Comparison of ENCODE assay signal across 8 mouse cellular contexts in genomic region chr16:4418776-4419545, GRCm38 (mm10). TPM values are rescaled to one million over a fixed set of nuclear protein-coding genes. Genes with fewer than 3 reads are reported as not detected.
DNase-seq lines count a peak whose midpoint lies in the region; ATAC-seq and TF ChIP-seq lines count a peak whose summit lies in the region.

No protein-coding gene starts in this region.

- peak; percentile 45 for DNase-seq in lung, embryonic 14.5 days
- no peak for DNase-seq in lung, adult 18-20 months
- peak; percentile 40 for DNase-seq in embryo, embryonic 10.5 days (ENCODE audit: low spot score)
- no peak for DNase-seq in limb, embryonic 14.5 days (ENCODE audit: low spot score)
- DNase-seq in neural tube, embryonic 10.5 days (ENCODE audit: extremely low spot score, low spot score): peak; percentile 76
- no peak for DNase-seq in spleen, adult 12 weeks (ENCODE audit: low spot score)

- H3K4me2 ChIP-seq in lung, embryonic 14.5 days: peak overlapping the region; percentile 99
- peak overlapping the region; percentile 99 for H3K4me2 ChIP-seq in heart, embryonic 16.5 days (ENCODE audit: low read depth, low read length)
- peak overlapping the region; percentile 97 for H3K4me2 ChIP-seq in limb, embryonic 14.5 days (replicated peaks; ENCODE audit: low read depth, low read length, severe bottlenecking)

- peak; percentile 19; the same call in 1 of the 2 replicates for ATAC-seq in lung, embryonic 14.5 days (ENCODE audit: insufficient read depth)
- 0 out of 2 replicates have a peak, but pooled peaks have one; percentile 12 for ATAC-seq in heart, embryonic 16.5 days (replicated peaks; ENCODE audit: extremely low read depth, insufficient read depth, low FRiP score)
- no peak for ATAC-seq in limb, embryonic 14.5 days (ENCODE audit: low FRiP score, low read depth)
- ATAC-seq in granulocyte monocyte progenitor cell, adult 5-6 weeks (replicated peaks; ENCODE audit: poor library complexity, severe bottlenecking): no peak

- 4% methylated on average over 32 of the region's 32 CpGs for WGBS in lung, embryonic 14.5 days
- 8% methylated on average over 32 of the region's 32 CpGs for WGBS in heart, embryonic 16.5 days
- WGBS in limb, embryonic 14.5 days: 12% methylated on average over 32 of the region's 32 CpGs

- TF ChIP-seq POLR2A in limb, embryonic 14.5 days (IDR thresholded peaks at IDR 0.05; ENCODE audit: borderline replicate concordance, extremely low read depth, insufficient read depth, insufficient read length): no peak

- TF ChIP-seq CTCF in lung, embryonic 14.5 days (IDR thresholded peaks at IDR 0.05; ENCODE audit: low read depth): no peak

- H3K4me1 ChIP-seq in lung, embryonic 14.5 days (ENCODE audit: insufficient read depth): peaks cover 7% of the 10 kb centered on the region
- H3K4me1 ChIP-seq in heart, embryonic 16.5 days (ENCODE audit: control insufficient read depth, insufficient read depth, low read length): peaks cover 21% of the 10 kb centered on the region
- H3K4me1 ChIP-seq in limb, embryonic 14.5 days (ENCODE audit: control insufficient read depth, insufficient read depth, low read length): peaks cover 25% of the 10 kb centered on the region

- H3K27me3 ChIP-seq in lung, embryonic 14.5 days (ENCODE audit: insufficient read depth, low read length): peaks cover 14% of the 10 kb centered on the region
- peaks cover 14% of the 10 kb centered on the region for H3K27me3 ChIP-seq in heart, embryonic 16.5 days (ENCODE audit: control insufficient read depth, insufficient read depth, low read length)
- peaks cover 18% of the 10 kb centered on the region; the same call in 1 of the 2 replicates for H3K27me3 ChIP-seq in limb, embryonic 14.5 days (ENCODE audit: control insufficient read depth, insufficient read depth, low read length)

- H3K27ac ChIP-seq in lung, embryonic 14.5 days (ENCODE audit: low read depth): no peak overlapping the region
- no peak overlapping the region for H3K27ac ChIP-seq in heart, embryonic 16.5 days (ENCODE audit: low read length)
- no peak overlapping the region for H3K27ac ChIP-seq in limb, embryonic 14.5 days (replicated peaks; ENCODE audit: low read depth, low read length)

- H3K4me3 ChIP-seq in lung, embryonic 14.5 days (ENCODE audit: low read depth, low read length): peak overlapping the region; percentile 74
- H3K4me3 ChIP-seq in heart, embryonic 16.5 days (ENCODE audit: low read length): peak overlapping the region; percentile 87
- peak overlapping the region; percentile 78 for H3K4me3 ChIP-seq in limb, embryonic 14.5 days (replicated peaks; ENCODE audit: low read length)

- no peaks in the 10 kb centered on the region for H3K9me3 ChIP-seq in lung, embryonic 14.5 days (ENCODE audit: low read depth, low read length)
- H3K9me3 ChIP-seq in heart, embryonic 16.5 days (replicated peaks; ENCODE audit: control insufficient read depth, low read length): no peaks in the 10 kb centered on the region
- no peaks in the 10 kb centered on the region for H3K9me3 ChIP-seq in limb, embryonic 14.5 days (ENCODE audit: control insufficient read depth, low read length)

- peak overlapping the region; percentile 61 for H3K9ac ChIP-seq in lung, embryonic 14.5 days
- H3K9ac ChIP-seq in heart, embryonic 16.5 days (ENCODE audit: low read length): peak overlapping the region; percentile 88
- peak overlapping the region; percentile 69 for H3K9ac ChIP-seq in limb, embryonic 14.5 days (ENCODE audit: low read depth, low read length, severe bottlenecking)

- no peaks in the 10 kb centered on the region for H3K36me3 ChIP-seq in lung, embryonic 14.5 days (ENCODE audit: insufficient read depth)
- H3K36me3 ChIP-seq in heart, embryonic 16.5 days (ENCODE audit: control insufficient read depth, insufficient read depth): no peaks in the 10 kb centered on the region
- H3K36me3 ChIP-seq in limb, embryonic 14.5 days (ENCODE audit: control insufficient read depth, insufficient read depth, low read length): no peaks in the 10 kb centered on the region

RNA-seq across cellular contexts. Expression of gene Adcy9, which starts 1.3 kb away (rescaled TPM):
- polyA plus RNA-seq in lung, embryonic 14.5 days (2014; fragmentation: Nextera tagmentation; extraction: Ambion mirVana): 1.3 and 1.4 TPM in 2 replicates
- 1.1 and 1.6 TPM in 2 replicates for polyA plus RNA-seq in heart, embryonic 16.5 days (2015; fragmentation: Nextera tagmentation; extraction: Ambion mirVana)
- polyA plus RNA-seq in limb, embryonic 14.5 days (2012; rRNA removed): 3.2 and 4.1 TPM in 2 replicates
- 2.4 and 2.7 TPM in 2 replicates for polyA plus RNA-seq in limb, embryonic 14.5 days (2014; fragmentation: Nextera tagmentation; extraction: Ambion mirVana)
- total RNA-seq in granulocyte monocyte progenitor cell, adult 5-6 weeks (2014; fragmentation: Nextera tagmentation): 1.5 and 2.9 TPM in 2 replicates
- 2.5 and 4.7 TPM in 2 replicates for total RNA-seq in granulocyte monocyte progenitor cell, adult 5-6 weeks (2017)

Comparison
In these comparisons a context has a peak if more than half of its experiments do, and no peak if none do; other contexts are left out.
1. DNase-seq: peak in lung, embryonic 14.5 days (single experiment), embryo, embryonic 10.5 days (single experiment) and neural tube, embryonic 10.5 days (single experiment); none in lung, adult 18-20 months (0 of 2), limb, embryonic 14.5 days (single experiment) and spleen, adult 12 weeks (single experiment).
2. ATAC-seq: peak in lung, embryonic 14.5 days (single experiment) and heart, embryonic 16.5 days (single experiment); none in limb, embryonic 14.5 days (single experiment) and granulocyte monocyte progenitor cell, adult 5-6 weeks (single experiment).
3. Peak in every context shown above with its lines, with median percentiles within 50 percentile points of each other: H3K4me2 ChIP-seq, H3K4me3 ChIP-seq and H3K9ac ChIP-seq.